Comparison of ENCODE assay signal across 8 mouse cellular contexts in the genomic region with DNA sequence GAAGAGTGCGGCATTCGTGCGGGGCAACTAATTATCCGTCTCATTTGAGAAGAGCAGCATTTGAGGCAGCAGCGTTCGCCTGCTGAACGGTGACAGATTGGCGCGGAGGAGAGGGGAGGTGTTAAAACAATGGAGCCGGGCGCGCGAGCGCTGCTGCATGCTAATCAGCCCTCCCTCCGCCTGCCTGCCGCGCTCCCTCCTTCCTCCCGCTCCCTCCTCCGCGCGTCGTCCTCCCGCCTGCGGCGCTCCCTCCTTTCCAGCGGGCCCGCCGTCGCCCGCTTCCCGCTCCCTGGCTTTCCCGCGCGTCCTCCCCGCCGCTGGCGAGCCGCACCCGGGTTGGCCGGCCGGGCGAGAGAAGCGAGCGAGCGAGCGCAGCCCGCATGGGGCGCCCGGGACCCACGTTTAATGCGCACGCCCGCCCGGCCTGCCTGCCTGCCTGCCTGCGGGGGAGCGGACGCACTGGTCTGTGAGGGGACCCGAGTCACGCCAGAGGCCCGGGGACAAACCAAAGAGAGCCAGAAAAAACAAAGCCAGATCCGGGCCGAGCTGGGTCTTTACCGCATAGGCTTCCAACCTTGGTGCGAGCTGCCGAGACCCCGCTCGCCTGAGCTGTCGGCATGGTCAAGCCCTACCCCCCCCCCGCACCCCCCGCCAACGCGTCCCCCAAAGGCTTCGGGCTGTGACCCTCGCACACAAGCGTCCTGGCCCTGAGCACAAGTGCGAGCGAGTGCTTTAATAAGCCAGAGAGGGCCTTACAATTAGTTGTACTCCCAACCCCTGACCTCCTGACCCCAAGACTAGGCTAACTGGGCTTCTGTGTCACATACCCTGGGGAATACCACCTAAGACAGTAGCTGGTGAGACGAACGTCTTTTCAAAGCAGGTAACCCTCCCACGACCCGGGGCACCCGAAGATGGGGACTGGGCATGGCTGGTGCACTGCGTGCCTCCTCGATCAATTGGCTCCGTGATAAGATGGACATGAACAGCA. TPM values are rescaled to one million over a fixed set of nuclear protein-coding genes. Genes with fewer than 3 reads are reported as not detected.
DNase-seq lines count a peak whose midpoint lies in the region; ATAC-seq and TF ChIP-seq lines count a peak whose summit lies in the region.

No protein-coding gene starts in this region.

- TF ChIP-seq CTCF in kidney, adult 2 months (conservative IDR thresholded peaks at IDR 0.05; ENCODE audit: insufficient read depth, insufficient read length, low read depth, low read length): no peak
- TF ChIP-seq CTCF in spleen, adult 2 months (IDR thresholded peaks at IDR 0.05; ENCODE audit: extremely low read depth, insufficient read depth, insufficient read length, insufficient replicate concordance): no peak

- peaks cover 23% of the 10 kb centered on the region for H3K4me1 ChIP-seq in embryonic facial prominence, embryonic 10.5 days
- H3K4me1 ChIP-seq in kidney, adult 2 months (ENCODE audit: control insufficient read depth, insufficient read depth, low read length): no peaks in the 10 kb centered on the region
- H3K4me1 ChIP-seq in limb, embryonic 10.5 days: peaks cover 23% of the 10 kb centered on the region
- peaks cover 12% of the 10 kb centered on the region for H3K4me1 ChIP-seq in midbrain, embryonic 13.5 days (replicated peaks)
- peaks cover 8% of the 10 kb centered on the region; the same call in 1 of the 2 replicates for H3K4me1 ChIP-seq in spleen, adult 2 months (ENCODE audit: control insufficient read depth, insufficient read depth, insufficient read length)

- TF ChIP-seq POLR2A in kidney, adult 2 months (IDR thresholded peaks at IDR 0.05; ENCODE audit: low read depth, low read length): no peak
- TF ChIP-seq POLR2A in spleen, adult 2 months (IDR thresholded peaks at IDR 0.05; ENCODE audit: low read depth, low read length): no peak

- WGBS in embryonic facial prominence, embryonic 10.5 days: under 1% methylated on average over 85 of the region's 85 CpGs
- WGBS in kidney, adult 2 months: 5% methylated on average over 85 of the region's 85 CpGs
- WGBS in limb, embryonic 10.5 days: under 1% methylated on average over 84 of the region's 85 CpGs
- under 1% methylated on average over 76 of the region's 85 CpGs for WGBS in midbrain, embryonic 13.5 days
- 6% methylated on average over 85 of the region's 85 CpGs for WGBS in spleen, adult 2 months

- peaks cover 39% of the 10 kb centered on the region for H3K27me3 ChIP-seq in embryonic facial prominence, embryonic 10.5 days (replicated peaks; ENCODE audit: low read depth, poor library complexity, severe bottlenecking)
- H3K27me3 ChIP-seq in kidney, adult 2 months (replicated peaks; ENCODE audit: control insufficient read depth, insufficient read depth, low read length): peaks cover 2% of the 10 kb centered on the region; the same call in 1 of the 2 replicates
- peaks cover 21% of the 10 kb centered on the region for H3K27me3 ChIP-seq in limb, embryonic 10.5 days (ENCODE audit: low read depth, poor library complexity, severe bottlenecking)
- H3K27me3 ChIP-seq in midbrain, embryonic 13.5 days: peaks cover 11% of the 10 kb centered on the region
- H3K27me3 ChIP-seq in spleen, adult 2 months (ENCODE audit: control insufficient read depth, insufficient read depth, low read length): peaks cover 14% of the 10 kb centered on the region

- peak overlapping the region; percentile 81 for H3K9ac ChIP-seq in midbrain, embryonic 13.5 days (replicated peaks)

- no peaks in the 10 kb centered on the region for H3K9me3 ChIP-seq in embryonic facial prominence, embryonic 10.5 days
- no peaks in the 10 kb centered on the region for H3K9me3 ChIP-seq in limb, embryonic 10.5 days (replicated peaks)
- H3K9me3 ChIP-seq in midbrain, embryonic 13.5 days: no peaks in the 10 kb centered on the region

- H3K4me2 ChIP-seq in midbrain, embryonic 13.5 days (replicated peaks): peak overlapping the region; percentile 83

- H3K4me3 ChIP-seq in embryonic facial prominence, embryonic 10.5 days: peak overlapping the region; percentile 70
- H3K4me3 ChIP-seq in kidney, adult 2 months (ENCODE audit: insufficient read depth, low read depth, low read length): peak overlapping the region; percentile 35
- peak overlapping the region; percentile 65 for H3K4me3 ChIP-seq in limb, embryonic 10.5 days
- H3K4me3 ChIP-seq in midbrain, embryonic 13.5 days (replicated peaks): peak overlapping the region; percentile 59
- H3K4me3 ChIP-seq in spleen, adult 2 months (ENCODE audit: extremely low read depth, insufficient read depth, insufficient read length): peak overlapping the region; percentile 53; the same call in 1 of the 2 replicates

- ATAC-seq in midbrain, embryonic 13.5 days: peak; percentile 91

- peak; percentile 41 for DNase-seq in ovary, adult 18-20 months (ENCODE audit: low spot score)
- no peak for DNase-seq in ovary, postnatal 10 days (ENCODE audit: low spot score)
- DNase-seq in embryonic facial prominence, embryonic 10.5 days (ENCODE audit: low spot score): peak; percentile 82
- DNase-seq in heart, adult 18-20 months: peak; percentile 45 to 47
- DNase-seq in kidney, adult 2 months: peak; percentile 39
- peak; percentile 82 for DNase-seq in limb, embryonic 10.5 days (ENCODE audit: low spot score)
- peak in 1 of 2 experiments; percentile 22 for DNase-seq in spleen, adult 2 months (ENCODE audit: low read depth in 1 of 2, low spot score in 2 of 2)

- H3K36me3 ChIP-seq in embryonic facial prominence, embryonic 10.5 days (replicated peaks): no peaks in the 10 kb centered on the region
- H3K36me3 ChIP-seq in kidney, adult 2 months (ENCODE audit: control insufficient read depth, insufficient read depth, low read length): no peaks in the 10 kb centered on the region
- H3K36me3 ChIP-seq in limb, embryonic 10.5 days: no peaks in the 10 kb centered on the region
- no peaks in the 10 kb centered on the region for H3K36me3 ChIP-seq in midbrain, embryonic 13.5 days
- peaks cover 9% of the 10 kb centered on the region for H3K36me3 ChIP-seq in spleen, adult 2 months (ENCODE audit: control insufficient read depth, insufficient read depth, low read length)

- H3K27ac ChIP-seq in embryonic facial prominence, embryonic 10.5 days (replicated peaks): peak overlapping the region; percentile 87
- H3K27ac ChIP-seq in kidney, adult 2 months (ENCODE audit: insufficient read depth, low read depth, low read length): no peak overlapping the region
- H3K27ac ChIP-seq in limb, embryonic 10.5 days: peak overlapping the region; percentile 87
- H3K27ac ChIP-seq in midbrain, embryonic 13.5 days: peak overlapping the region; percentile 93
- no peak overlapping the region for H3K27ac ChIP-seq in spleen, adult 2 months (ENCODE audit: insufficient read depth, low read length)

RNA-seq across cellular contexts. Expression of gene Psmd14, which starts 54.8 kb away (rescaled TPM):
- 247 and 252 TPM in 2 replicates for polyA plus RNA-seq in embryonic facial prominence, embryonic 10.5 days (2016; fragmentation: Nextera tagmentation; extraction: Ambion mirVana)
- total RNA-seq in heart, adult 18-20 months (2021): 10 to 100 TPM; 64.7 to 64.8 TPM
- 15.0 and 22.5 TPM in 2 replicates for polyA plus RNA-seq in kidney, adult 2 months (2012; rRNA removed)
- polyA plus RNA-seq in limb, embryonic 10.5 days (2016; fragmentation: Nextera tagmentation; extraction: Ambion mirVana): 245 and 257 TPM in 2 replicates
- 220 and 243 TPM in 2 replicates for polyA plus RNA-seq in midbrain, embryonic 13.5 days (2015; fragmentation: Nextera tagmentation; extraction: Ambion mirVana)
- polyA plus RNA-seq in spleen, adult 2 months (2012; rRNA removed): 5.2 and 7.8 TPM in 2 replicates

Comparison
In these comparisons a context has a peak if more than half of its experiments do, and no peak if none do; other contexts are left out.
1. H3K27ac ChIP-seq: peak in embryonic facial prominence, embryonic 10.5 days (single experiment), limb, embryonic 10.5 days (single experiment) and midbrain, embryonic 13.5 days (single experiment); none in kidney, adult 2 months (single experiment) and spleen, adult 2 months (single experiment).
2. Peak in every context shown above with its lines, with median percentiles within 50 percentile points of each other: H3K4me3 ChIP-seq.